8 mouse cellular contexts compared by ENCODE assay signal in genomic region chr17:31385671-31386665, GRCm38 (mm10). TPM values are rescaled to one million over a fixed set of nuclear protein-coding genes. Genes with fewer than 3 reads are reported as not detected.
DNase-seq lines count a peak whose midpoint lies in the region; ATAC-seq and TF ChIP-seq lines count a peak whose summit lies in the region.

Pde9a (plus strand) TSS chr17:31386210.

- H3K27ac ChIP-seq in brown adipose tissue, adult 24 weeks (replicated peaks; ENCODE audit: low read depth, low read length), result peak within 1 kb of the TSS; percentile 76
- peak within 1 kb of the TSS; percentile 79 for H3K27ac ChIP-seq in forebrain, embryonic 14.5 days (ENCODE audit: low read depth, low read length)
- peak within 1 kb of the TSS; percentile 18 for H3K27ac ChIP-seq in heart, postnatal 0 days (ENCODE audit: low read depth)
- no peak within 1 kb of the TSS; the same call in 1 of the 2 replicates for H3K27ac ChIP-seq in liver, embryonic 13.5 days
- H3K27ac ChIP-seq in neural tube, embryonic 13.5 days (replicated peaks), result peak within 1 kb of the TSS; percentile 85
- H3K27ac ChIP-seq in thymus, adult 2 months (ENCODE audit: control insufficient read depth, insufficient read depth, low read length), result no peak within 1 kb of the TSS

- peak within 1 kb of the TSS; percentile 77 for H3K4me3 ChIP-seq in brown adipose tissue, adult 24 weeks (ENCODE audit: insufficient read depth, low read depth, low read length)
- peak within 1 kb of the TSS; percentile 84 for H3K4me3 ChIP-seq in forebrain, embryonic 14.5 days (ENCODE audit: low read depth, low read length)
- peak within 1 kb of the TSS; percentile 65 for H3K4me3 ChIP-seq in heart, postnatal 0 days (ENCODE audit: low read depth, low read length)
- peak within 1 kb of the TSS; percentile 57 for H3K4me3 ChIP-seq in liver, embryonic 13.5 days (replicated peaks)
- H3K4me3 ChIP-seq in neural tube, embryonic 13.5 days, result peak within 1 kb of the TSS; percentile 87
- peak within 1 kb of the TSS; percentile 54 for H3K4me3 ChIP-seq in thymus, adult 2 months (ENCODE audit: control insufficient read depth, insufficient read depth, low read length)

- peak; percentile 90 for ATAC-seq in forebrain, embryonic 14.5 days
- peak; percentile 56 for ATAC-seq in heart, postnatal 0 days (ENCODE audit: insufficient read depth, low read depth)
- 0 out of 2 replicates have a peak, but pooled peaks have one; percentile 16 for ATAC-seq in liver, embryonic 13.5 days (ENCODE audit: low read depth)
- peak; percentile 88 for ATAC-seq in neural tube, embryonic 13.5 days (ENCODE audit: low read depth)

- DNase-seq in CD4-positive helper T cell, adult 2 months (ENCODE audit: low read depth, low spot score), result peak; percentile 41
- peak; percentile 94 for DNase-seq in forebrain, embryonic 14.5 days (ENCODE audit: low spot score)
- peak; percentile 60 for DNase-seq in heart, postnatal 0 days (ENCODE audit: low spot score)
- DNase-seq in kidney, postnatal 25 days, result peak; percentile 84 to 91
- DNase-seq in liver, embryonic 13.5 days, result no peak
- peak; percentile 59 for DNase-seq in thymus, adult 2 months

- no peaks in the 10 kb centered on the region for H3K9me3 ChIP-seq in forebrain, embryonic 14.5 days (replicated peaks; ENCODE audit: control insufficient read depth, low read length)
- H3K9me3 ChIP-seq in heart, postnatal 0 days (replicated peaks; ENCODE audit: control insufficient read depth, low read length), result no peaks in the 10 kb centered on the region
- no peaks in the 10 kb centered on the region for H3K9me3 ChIP-seq in liver, embryonic 13.5 days (replicated peaks)
- H3K9me3 ChIP-seq in neural tube, embryonic 13.5 days, result no peaks in the 10 kb centered on the region

- H3K4me2 ChIP-seq in forebrain, embryonic 14.5 days (ENCODE audit: low read length), result peak within 1 kb of the TSS; percentile 64
- peak within 1 kb of the TSS; percentile 88 for H3K4me2 ChIP-seq in heart, postnatal 0 days (ENCODE audit: low read depth, low read length)
- peak within 1 kb of the TSS; percentile 68 for H3K4me2 ChIP-seq in liver, embryonic 13.5 days
- H3K4me2 ChIP-seq in neural tube, embryonic 13.5 days, result peak within 1 kb of the TSS; percentile 88

- no peak for TF ChIP-seq POLR2A in thymus, adult 2 months (IDR thresholded peaks at IDR 0.05; ENCODE audit: control insufficient read depth, extremely low read depth, insufficient read depth, low read length, poor library complexity)

- H3K9ac ChIP-seq in forebrain, embryonic 14.5 days (ENCODE audit: low read length), result peak within 1 kb of the TSS; percentile 89
- peak within 1 kb of the TSS; percentile 65 for H3K9ac ChIP-seq in heart, postnatal 0 days (replicated peaks; ENCODE audit: low read depth, low read length)
- peak within 1 kb of the TSS; percentile 62 for H3K9ac ChIP-seq in liver, embryonic 13.5 days
- H3K9ac ChIP-seq in neural tube, embryonic 13.5 days, result peak within 1 kb of the TSS; percentile 87

- 0 out of 2 replicates have a peak, but pooled peaks cover 2% of the 10 kb centered on the region for H3K4me1 ChIP-seq in brown adipose tissue, adult 24 weeks (ENCODE audit: control insufficient read depth, insufficient read depth, insufficient read length, low read length)
- H3K4me1 ChIP-seq in forebrain, embryonic 14.5 days (ENCODE audit: control insufficient read depth, insufficient read depth, low read length), result peaks cover 42% of the 10 kb centered on the region
- H3K4me1 ChIP-seq in heart, postnatal 0 days (ENCODE audit: control insufficient read depth, insufficient read depth), result no peaks in the 10 kb centered on the region
- peaks cover 16% of the 10 kb centered on the region for H3K4me1 ChIP-seq in liver, embryonic 13.5 days (replicated peaks)
- H3K4me1 ChIP-seq in neural tube, embryonic 13.5 days (replicated peaks), result peaks cover 52% of the 10 kb centered on the region
- H3K4me1 ChIP-seq in thymus, adult 2 months (replicated peaks; ENCODE audit: control insufficient read depth, insufficient read depth, low read length), result peaks cover 10% of the 10 kb centered on the region

- H3K27me3 ChIP-seq in forebrain, embryonic 14.5 days (replicated peaks; ENCODE audit: control insufficient read depth, insufficient read depth, low read length), result no peaks in the 10 kb centered on the region
- H3K27me3 ChIP-seq in heart, postnatal 0 days (ENCODE audit: control insufficient read depth, insufficient read depth, low read length), result peaks cover 24% of the 10 kb centered on the region
- peaks cover 45% of the 10 kb centered on the region for H3K27me3 ChIP-seq in liver, embryonic 13.5 days
- H3K27me3 ChIP-seq in neural tube, embryonic 13.5 days, result no peaks in the 10 kb centered on the region
- no peaks in the 10 kb centered on the region for H3K27me3 ChIP-seq in thymus, adult 2 months (ENCODE audit: control insufficient read depth, insufficient read depth, low read length)

- TF ChIP-seq CTCF in heart, postnatal 0 days (IDR thresholded peaks at IDR 0.05; ENCODE audit: low read depth), result no peak
- no peak for TF ChIP-seq CTCF in thymus, adult 2 months (IDR thresholded peaks at IDR 0.05; ENCODE audit: borderline replicate concordance, control insufficient read depth, extremely low read depth, insufficient read depth, low read length, poor library complexity)

- TF ChIP-seq EP300 in heart, postnatal 0 days (IDR thresholded peaks at IDR 0.05; ENCODE audit: low read depth), result no peak

- no peaks in the 10 kb centered on the region for H3K36me3 ChIP-seq in forebrain, embryonic 14.5 days (ENCODE audit: control insufficient read depth, insufficient read depth, low read length)
- H3K36me3 ChIP-seq in heart, postnatal 0 days (replicated peaks; ENCODE audit: control insufficient read depth, insufficient read depth, low read length), result no peaks in the 10 kb centered on the region
- H3K36me3 ChIP-seq in liver, embryonic 13.5 days, result no peaks in the 10 kb centered on the region
- H3K36me3 ChIP-seq in neural tube, embryonic 13.5 days, result no peaks in the 10 kb centered on the region
- H3K36me3 ChIP-seq in thymus, adult 2 months (ENCODE audit: control insufficient read depth, insufficient read depth, low read length), result no peaks in the 10 kb centered on the region

- under 1% methylated on average over 38 of the region's 56 CpGs for WGBS in forebrain, embryonic 14.5 days
- 1% methylated on average over 34 of the region's 56 CpGs for WGBS in heart, postnatal 0 days
- WGBS in liver, embryonic 13.5 days (ENCODE audit: insufficient replicate concordance), result 2% methylated on average over 50 of the region's 56 CpGs
- WGBS in neural tube, embryonic 13.5 days, result under 1% methylated on average over 35 of the region's 56 CpGs
- WGBS in thymus, adult 2 months, result 3% methylated on average over 50 of the region's 56 CpGs

RNA-seq across cellular contexts. Expression of gene Pde9a, which starts in this region (rescaled TPM):
- polyA plus RNA-seq in brown adipose tissue, adult 24 weeks (2012; ENCODE audit: insufficient read depth, insufficient read length, missing spikeins), result 0.99 and 2.5 TPM in 2 replicates
- 60.7 and 68.5 TPM in 2 replicates for polyA plus RNA-seq in forebrain, embryonic 14.5 days (2014; fragmentation: Nextera tagmentation; extraction: Ambion mirVana)
- total RNA-seq in heart, postnatal 0 days (2014; rRNA removed; ENCODE audit: low replicate concordance), result 2.6 and 19.5 TPM in 2 replicates
- polyA plus RNA-seq in heart, postnatal 0 days (2015; fragmentation: Nextera tagmentation; extraction: Ambion mirVana), result 5.7 and 6.6 TPM in 2 replicates
- 3.9 and 5.1 TPM in 2 replicates for polyA plus RNA-seq in liver, embryonic 13.5 days (2015; fragmentation: Nextera tagmentation; extraction: Ambion mirVana)
- polyA plus RNA-seq in neural tube, embryonic 13.5 days (2015; fragmentation: Nextera tagmentation; extraction: Ambion mirVana), result 34.7 and 35.1 TPM in 2 replicates
- 4.6 and 4.9 TPM in 2 replicates for polyA plus RNA-seq in thymus, adult 2 months (2012; rRNA removed)

Comparison
In these comparisons a context has a peak if more than half of its experiments do, and no peak if none do; other contexts are left out.
1. H3K27ac ChIP-seq: peak in brown adipose tissue, adult 24 weeks (single experiment), forebrain, embryonic 14.5 days (single experiment), heart, postnatal 0 days (single experiment) and neural tube, embryonic 13.5 days (single experiment); none in liver, embryonic 13.5 days (single experiment) and thymus, adult 2 months (single experiment).
2. ATAC-seq: peak in every context shown above with its lines; median percentile 90 in forebrain, embryonic 14.5 days; 88 in neural tube, embryonic 13.5 days; 56 in heart, postnatal 0 days; 16 in liver, embryonic 13.5 days.
3. Peak in every context shown above with its lines, with median percentiles within 50 percentile points of each other: H3K4me3 ChIP-seq, H3K4me2 ChIP-seq and H3K9ac ChIP-seq.